Mouse (Mus musculus) C2C12 (cell line): ENCODE data around the gene 9930021J03Rik.

Experiments used
- CEBPB ChIP-seq: IDR thresholded peaks from one replicate; pipeline ENCODE4 v1.6.1; 2011; ENCODE audit warnings: low read depth, mild to moderate bottlenecking, control low read depth, moderate library complexity
- CTCF ChIP-seq: IDR thresholded peaks from one replicate; pipeline ENCODE4 v1.5.1; 2011; ENCODE audit not compliant: control insufficient read depth, insufficient read depth, insufficient read length
- MAX ChIP-seq: IDR thresholded peaks from one replicate; pipeline ENCODE4 v1.6.1; 2011; ENCODE audit warnings: mild to moderate bottlenecking, control low read depth
- MYOG ChIP-seq: IDR thresholded peaks from one replicate; pipeline ENCODE4 v1.6.1; 2011; ENCODE audit not compliant: control insufficient read depth, insufficient read length; ENCODE audit errors: extremely low read depth
- USF1 ChIP-seq: IDR thresholded peaks from one replicate; pipeline ENCODE4 v1.6.1; 2011; ENCODE audit warnings: low read depth, mild to moderate bottlenecking, control low read depth, moderate library complexity

GRCm38 (mm10) chr19:29820966-29821365, 15.2 kb upstream of the 9930021J03Rik start:
- TF ChIP-seq CTCF, result no peak
- TF ChIP-seq MYOG, result no peak
- no peak for TF ChIP-seq MAX
- no peak for TF ChIP-seq USF1
- TF ChIP-seq CEBPB, result no peak
